Mouse (Mus musculus) intestine, embryonic 15.5 days (tissue): ENCODE results near the gene Fam160a2. TPM values are rescaled to one million over a fixed set of nuclear protein-coding genes. Genes with fewer than 3 reads are reported as not detected.
"Not testable (repeated sequence)": the region's sequence is repeated elsewhere in the genome, so short reads cannot be mapped to it uniquely, and the experiment has no call there.

ENCODE experiments used
- ATAC-seq: fragments of 200-750 bp; cut with Nextera tagmentation; 2 replicates; pipeline ENCODE4 v1.8.0; 2017; ENCODE audit warnings: moderate TSS enrichment, moderate library complexity
- H3K27ac ChIP-seq: fragments of 300-500 bp; sonication (generic); 2 replicates; pipeline ENCODE4 v1.5.1; 2015; ENCODE audit warnings: mild to moderate bottlenecking, inconsistent platforms
- H3K27me3 ChIP-seq: fragments of 300-500 bp; sonication (generic); replicated peaks from 2 replicates; pipeline ENCODE4 v1.6.1; 2015; ENCODE audit warnings: inconsistent platforms
- H3K36me3 ChIP-seq: fragments of 300-500 bp; sonication (generic); 2 replicates; pipeline ENCODE4 v1.6.1; 2015; ENCODE audit warnings: inconsistent platforms
- H3K4me1 ChIP-seq: fragments of 300-500 bp; sonication (generic); replicated peaks from 2 replicates; pipeline ENCODE4 v1.6.1; 2015; ENCODE audit warnings: inconsistent platforms
- H3K4me2 ChIP-seq: fragments of 300-500 bp; sonication (generic); replicated peaks from 2 replicates; pipeline ENCODE4 v1.6.1; 2015; ENCODE audit warnings: mild to moderate bottlenecking, inconsistent platforms
- H3K4me3 ChIP-seq: fragments of 300-500 bp; sonication (generic); replicated peaks from 2 replicates; pipeline ENCODE4 v1.5.1; 2015; ENCODE audit warnings: inconsistent platforms
- H3K9ac ChIP-seq: fragments of 300-500 bp; sonication (generic); 2 replicates; pipeline ENCODE4 v1.6.1; 2015; ENCODE audit warnings: inconsistent platforms
- H3K9me3 ChIP-seq: fragments of 300-500 bp; sonication (generic); 2 replicates; pipeline ENCODE4 v1.6.1; 2016; ENCODE audit warnings: inconsistent platforms
- WGBS: fragments of 180-500 bp; shearing (Covaris S2); methylation state at CpG from one replicate; pipeline ENCODE4 v1.1.7; 2015; 5-methylcytosine and 5-hydroxymethylcytosine counted together
- polyA plus RNA-seq: library from polyadenylated mRNA; unstranded; fragments of >200 nt; fragmentation: Nextera tagmentation; extraction: Ambion mirVana; gene quantifications from 2 replicates; pipeline ENCODE4 v1.2.1, GENCODE M21; 2015

The Fam160a2 gene
- polyA plus RNA-seq, 1 experiment from 2014 or later = 39.6 TPM

DNA sequence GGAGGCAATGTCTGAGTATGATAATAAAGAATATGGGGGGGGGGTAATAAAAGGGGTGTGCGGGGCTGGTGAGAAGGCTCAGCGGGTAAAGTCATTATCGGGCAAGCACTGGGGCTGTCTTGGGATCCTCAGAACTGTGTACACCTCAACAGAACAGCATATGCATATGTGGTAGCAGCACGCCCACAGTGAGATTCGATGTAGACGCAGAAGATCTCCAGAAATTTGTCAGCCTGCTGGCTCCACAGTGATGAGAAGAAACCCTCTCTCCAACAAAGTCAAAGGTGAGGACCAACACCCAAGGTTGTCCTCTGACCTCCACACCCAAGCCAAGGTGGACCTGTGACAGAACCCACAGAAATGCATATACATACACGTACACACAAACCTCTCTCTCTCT lies 16.7 kb upstream of the Fam160a2 start:
- WGBS = 84% methylated on average over 7 of the region's 7 CpGs
- no peak overlapping the region for H3K4me2 ChIP-seq
- no peaks in the 10 kb centered on the region for H3K36me3 ChIP-seq
- H3K27me3 ChIP-seq = no peaks in the 10 kb centered on the region
- no peak overlapping the region for H3K9ac ChIP-seq
- no peaks in the 10 kb centered on the region for H3K4me1 ChIP-seq
- H3K9me3 ChIP-seq = no peaks in the 10 kb centered on the region
- ATAC-seq = no peak
- no peak overlapping the region for H3K27ac ChIP-seq
- H3K4me3 ChIP-seq = no peak overlapping the region

DNA sequence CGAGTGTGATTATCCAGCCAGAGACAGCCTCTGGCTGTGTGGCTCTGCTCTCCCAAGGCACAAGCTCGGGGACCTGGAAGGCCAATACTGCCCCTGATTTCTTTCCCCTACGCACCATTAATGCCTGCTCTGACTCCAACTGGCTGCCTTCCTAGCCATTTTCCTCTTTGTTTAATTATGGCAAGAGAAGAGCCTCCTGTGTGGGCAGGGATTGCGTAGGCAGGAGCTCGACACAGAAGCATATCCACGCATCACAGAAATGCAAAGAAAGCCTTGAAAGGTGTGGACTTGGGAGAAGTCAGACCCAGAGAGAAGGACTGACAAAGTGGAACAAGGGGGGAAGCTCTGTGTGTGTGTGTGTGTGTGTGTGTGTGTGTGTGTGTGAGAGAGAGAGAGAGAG lies 14.5 kb upstream of the Fam160a2 start:
- no peak overlapping the region for H3K4me3 ChIP-seq
- no peak overlapping the region for H3K9ac ChIP-seq
- no peaks in the 10 kb centered on the region for H3K27me3 ChIP-seq
- WGBS = 45% methylated on average over 6 of the region's 6 CpGs
- H3K9me3 ChIP-seq = no peaks in the 10 kb centered on the region
- no peak overlapping the region for H3K4me2 ChIP-seq
- no peaks in the 10 kb centered on the region for H3K36me3 ChIP-seq
- no peak overlapping the region for H3K27ac ChIP-seq
- ATAC-seq = no peak
- H3K4me1 ChIP-seq = no peaks in the 10 kb centered on the region

DNA sequence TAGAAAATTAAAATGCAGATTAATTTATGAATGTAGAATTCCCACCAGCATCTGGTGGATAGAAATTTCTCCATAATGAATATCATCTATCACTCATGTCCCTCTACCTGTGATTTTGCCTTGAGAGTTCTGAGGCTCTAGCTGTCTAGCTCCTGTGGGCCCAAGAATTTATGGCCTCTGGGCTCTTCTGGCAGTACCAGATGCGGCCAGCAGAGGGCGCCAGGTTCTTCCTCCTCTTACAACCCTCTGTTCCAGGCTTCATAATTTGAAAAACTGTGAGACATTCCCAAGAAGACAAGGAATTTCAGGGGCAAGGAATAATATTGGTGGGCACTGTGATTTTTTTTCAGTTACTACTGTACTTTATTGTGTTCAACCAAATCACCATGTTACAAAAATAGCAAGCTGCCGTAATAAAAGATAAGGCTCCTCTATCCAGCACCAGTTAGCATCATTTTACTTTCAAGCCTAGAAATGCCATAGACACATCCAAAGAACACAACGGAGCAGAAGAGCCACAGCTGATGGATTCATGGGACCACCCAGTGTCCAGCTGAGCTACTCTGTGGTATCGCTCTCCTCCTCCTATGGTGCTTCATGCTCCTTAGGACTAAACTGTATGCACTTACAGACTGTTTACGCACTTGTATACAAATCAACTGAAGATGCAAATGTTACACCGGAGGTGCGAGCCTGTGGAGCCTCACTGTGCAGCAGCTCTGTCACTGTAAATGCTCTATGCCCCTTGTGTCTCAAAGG lies 12.2 kb upstream of the Fam160a2 start:
- 53% methylated on average over 8 of the region's 8 CpGs for WGBS
- not testable (repeated sequence) for H3K36me3 ChIP-seq, H3K27ac ChIP-seq, H3K4me1 ChIP-seq, H3K9ac ChIP-seq, H3K9me3 ChIP-seq, H3K4me2 ChIP-seq, H3K4me3 ChIP-seq, H3K27me3 ChIP-seq
- peak; percentile 66; the same call in 1 of the 2 replicates for ATAC-seq

DNA sequence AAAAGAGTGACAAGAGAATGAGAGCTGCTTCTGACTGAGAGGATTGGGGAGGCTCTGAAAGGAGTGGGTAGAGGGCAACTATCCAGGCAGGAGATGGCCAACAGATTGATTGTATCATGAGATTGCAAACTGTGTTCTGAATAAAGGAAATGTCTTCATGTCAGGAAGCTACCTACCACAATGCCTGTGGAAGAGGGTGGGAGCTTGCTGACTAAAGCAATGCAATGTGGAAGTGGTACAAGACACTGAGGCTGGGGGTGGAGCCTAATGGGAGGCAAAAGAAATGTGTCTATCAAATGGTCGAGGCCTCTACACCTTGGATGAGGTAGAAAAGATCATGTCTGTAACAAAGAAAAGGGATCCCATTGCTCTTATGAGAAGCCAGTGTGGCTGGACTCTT lies 6.5 kb upstream of the Fam160a2 start:
- no peak for ATAC-seq
- no peak overlapping the region for H3K4me2 ChIP-seq

DNA sequence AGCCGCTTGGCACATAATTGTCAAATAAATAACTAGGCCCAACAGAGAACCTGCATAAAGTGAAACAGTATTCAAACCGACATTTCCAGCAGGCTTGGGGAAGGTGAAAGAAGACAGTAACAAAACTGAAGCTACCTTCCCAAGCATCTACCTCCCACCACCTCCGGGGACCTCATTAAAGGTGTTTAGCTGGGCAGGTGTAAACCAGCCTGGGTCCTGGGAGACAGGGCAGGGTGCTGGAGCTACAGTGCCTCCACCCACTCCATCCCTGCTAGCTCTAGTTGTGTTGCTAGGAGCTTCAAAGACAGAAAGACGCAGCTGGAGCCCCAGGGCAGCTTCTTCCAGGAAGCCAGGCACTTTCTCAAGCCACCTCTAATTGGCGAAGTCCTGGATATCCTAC lies 4.4 kb upstream of the Fam160a2 start, which contains the start of gene Cnga4:
Cnga4 (plus strand) TSS at position 301 of the 400 bp plus-strand sequence.
- H3K9me3 ChIP-seq = no peaks in the 10 kb centered on the region
- no peaks in the 10 kb centered on the region for H3K27me3 ChIP-seq
- no peak for ATAC-seq
- H3K9ac ChIP-seq = no peak within 1 kb of the TSS
- no peaks in the 10 kb centered on the region for H3K4me1 ChIP-seq
- H3K27ac ChIP-seq = no peak within 1 kb of the TSS
- 61% methylated on average over 5 of the region's 5 CpGs for WGBS
- no peak within 1 kb of the TSS for H3K4me3 ChIP-seq
- H3K36me3 ChIP-seq = no peaks in the 10 kb centered on the region
- no peak within 1 kb of the TSS for H3K4me2 ChIP-seq

More for the DNA sequence above, 6.5 kb upstream of the Fam160a2 start:
- Histone ChIP-seq H3K27me3 (no peaks in the 10 kb centered on the region), H3K9ac (no peak overlapping the region), H3K4me1 (no peaks in the 10 kb centered on the region), H3K36me3 (no peaks in the 10 kb centered on the region), H3K9me3 (no peaks in the 10 kb centered on the region), H3K4me3 (no peak overlapping the region), H3K27ac (no peak overlapping the region)
- 69% methylated on average over 1 of the region's 1 CpGs for WGBS

DNA sequence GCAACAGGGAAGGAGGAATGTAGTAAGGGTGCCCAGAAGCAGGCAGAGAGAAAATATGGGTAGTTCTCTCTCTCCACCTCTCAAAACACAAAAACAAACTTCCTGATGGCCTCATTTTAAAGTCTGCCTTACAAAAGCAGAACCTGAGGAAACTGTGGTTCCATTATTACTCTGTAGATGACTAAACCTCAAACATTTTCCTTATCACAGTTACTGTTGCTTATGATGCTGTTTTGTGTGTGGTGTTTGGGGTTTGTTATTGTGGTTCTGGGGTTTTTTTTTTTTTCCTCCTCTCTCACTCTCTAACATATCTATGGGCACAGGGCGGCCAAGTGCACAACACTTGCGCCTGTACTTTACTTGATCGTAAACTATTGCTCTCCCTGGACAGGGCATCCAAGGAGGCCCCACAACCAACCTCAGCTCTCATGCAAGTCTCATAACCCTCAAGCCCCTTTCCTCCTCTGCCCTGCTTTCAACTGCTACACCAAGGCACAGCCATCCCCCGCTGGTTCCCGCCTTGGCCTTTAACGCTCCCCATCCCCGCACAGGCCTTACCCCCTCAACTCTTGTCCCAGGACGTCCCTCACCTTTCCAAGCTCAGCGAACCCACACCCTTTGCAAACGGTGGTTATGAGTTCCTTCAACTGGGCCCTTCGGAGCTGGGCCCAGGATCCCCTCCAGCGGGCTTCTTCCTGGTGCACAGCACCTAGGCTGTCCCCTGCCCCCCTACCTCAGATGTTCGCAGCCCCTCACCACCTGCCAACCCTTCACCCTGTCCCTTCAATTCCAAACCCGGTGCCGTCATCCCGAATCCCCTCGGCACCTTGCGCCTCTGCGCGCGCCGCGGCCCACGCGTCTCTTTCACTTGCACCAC lies 558 bp downstream of the Fam160a2 start:
- no peaks in the 10 kb centered on the region for H3K4me1 ChIP-seq
- WGBS = under 1% methylated on average over 25 of the region's 25 CpGs

DNA sequence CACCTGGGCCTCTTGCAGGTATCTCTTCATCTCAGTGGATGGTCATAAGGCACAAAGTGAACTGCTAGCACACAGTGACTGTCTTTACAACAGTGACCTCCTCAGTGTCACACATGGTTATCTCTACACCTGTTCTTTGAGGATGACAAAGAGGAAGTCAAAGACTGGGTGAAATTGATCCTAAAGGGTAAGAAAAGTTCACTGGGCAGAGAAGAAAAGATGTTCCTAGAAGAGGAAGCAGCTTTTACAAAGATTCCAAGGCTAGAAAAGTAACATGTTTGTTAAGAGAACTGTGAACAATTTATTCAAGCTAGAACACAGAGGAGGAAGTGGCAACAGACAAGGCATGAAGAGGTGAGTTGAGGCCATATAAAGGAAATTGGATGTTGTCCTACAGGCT lies 3.7 kb downstream of the Fam160a2 start:
- no peaks in the 10 kb centered on the region for H3K4me1 ChIP-seq
- H3K27ac ChIP-seq = peak overlapping the region; percentile 73
- H3K36me3 ChIP-seq = no peaks in the 10 kb centered on the region
- H3K27me3 ChIP-seq = no peaks in the 10 kb centered on the region
- no peaks in the 10 kb centered on the region for H3K9me3 ChIP-seq
- peak overlapping the region; percentile 26; the same call in 1 of the 2 replicates for H3K4me2 ChIP-seq
- no peak for ATAC-seq
- no peak overlapping the region for H3K4me3 ChIP-seq
- H3K9ac ChIP-seq = no peak overlapping the region

More for the DNA sequence above, 558 bp downstream of the Fam160a2 start:
- Histone ChIP-seq H3K27ac (peak overlapping the region; percentile 81), H3K4me3 (peak overlapping the region; percentile 84), H3K9me3 (no peaks in the 10 kb centered on the region), H3K36me3 (no peaks in the 10 kb centered on the region), H3K27me3 (no peaks in the 10 kb centered on the region), H3K4me2 (peak overlapping the region; percentile 81), H3K9ac (peak overlapping the region; percentile 85)
- ATAC-seq = no peak

DNA sequence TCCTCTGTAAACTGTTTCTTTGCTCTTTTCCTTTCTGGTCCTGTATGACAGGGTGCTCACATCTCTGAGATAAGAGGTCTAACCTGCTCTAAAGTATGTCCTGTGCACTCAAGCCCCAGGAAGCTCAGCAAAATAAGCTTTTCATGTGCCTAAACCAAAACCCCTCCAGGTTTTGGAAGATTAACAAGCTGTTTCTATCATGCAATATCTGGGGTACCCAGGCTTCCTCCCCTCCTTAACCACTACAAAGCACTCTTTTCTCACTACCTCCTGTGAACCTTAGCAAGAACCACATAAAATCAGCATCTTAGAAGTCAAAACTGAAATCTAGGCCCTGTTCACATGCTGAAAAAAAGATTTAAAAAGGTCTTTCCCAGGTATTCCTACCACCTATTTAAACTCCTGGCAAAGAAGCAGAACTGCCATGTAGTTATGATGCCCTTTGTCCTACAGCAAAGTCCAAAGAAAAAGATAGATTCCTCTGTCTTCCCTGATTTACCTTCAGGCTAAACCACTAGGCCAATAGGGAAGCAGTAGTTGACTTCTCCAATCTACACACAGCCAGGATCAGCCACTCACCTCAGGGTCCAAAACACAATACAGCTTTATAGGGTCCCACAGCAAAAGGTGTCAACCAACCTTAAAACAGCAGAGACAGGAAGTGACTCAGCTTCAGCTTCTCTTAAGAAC lies 4.6 kb downstream of the Fam160a2 start:
- peak overlapping the region; percentile 26; the same call in 1 of the 2 replicates for H3K4me2 ChIP-seq
- no peaks in the 10 kb centered on the region for H3K9me3 ChIP-seq
- H3K9ac ChIP-seq = no peak overlapping the region
- no peaks in the 10 kb centered on the region for H3K27me3 ChIP-seq
- H3K4me3 ChIP-seq = no peak overlapping the region
- no peaks in the 10 kb centered on the region for H3K4me1 ChIP-seq
- peak overlapping the region; percentile 73; the same call in 1 of the 2 replicates for H3K27ac ChIP-seq
- no peak for ATAC-seq
- H3K36me3 ChIP-seq = no peaks in the 10 kb centered on the region

DNA sequence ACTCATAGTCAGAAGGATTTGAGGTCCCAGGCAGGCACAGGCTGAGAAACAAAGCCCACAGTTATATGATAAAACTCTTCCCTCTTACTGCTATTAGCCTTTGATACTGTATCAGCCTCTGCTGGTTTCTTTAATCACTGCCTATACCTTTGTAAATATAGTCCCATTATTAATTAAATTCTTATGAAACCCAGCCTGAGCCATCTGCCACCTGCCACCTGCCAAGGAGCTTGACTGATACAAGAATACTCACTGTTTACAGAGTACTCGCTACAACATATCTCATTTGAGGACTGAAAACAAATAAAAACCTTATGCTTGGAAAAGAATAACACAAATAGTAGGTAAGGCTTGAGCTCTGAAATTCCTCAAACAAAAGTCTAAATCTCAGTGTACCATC lies 5.2 kb downstream of the Fam160a2 start:
- Histone ChIP-seq H3K27me3 (no peaks in the 10 kb centered on the region), H3K4me2 (no peak overlapping the region), H3K27ac (no peak overlapping the region), H3K9ac (no peak overlapping the region), H3K36me3 (peaks cover 1% of the 10 kb centered on the region; the same call in 1 of the 2 replicates), H3K9me3 (no peaks in the 10 kb centered on the region), H3K4me1 (no peaks in the 10 kb centered on the region), H3K4me3 (no peak overlapping the region)
- WGBS = 74% methylated on average over 1 of the region's 1 CpGs
- no peak for ATAC-seq

DNA sequence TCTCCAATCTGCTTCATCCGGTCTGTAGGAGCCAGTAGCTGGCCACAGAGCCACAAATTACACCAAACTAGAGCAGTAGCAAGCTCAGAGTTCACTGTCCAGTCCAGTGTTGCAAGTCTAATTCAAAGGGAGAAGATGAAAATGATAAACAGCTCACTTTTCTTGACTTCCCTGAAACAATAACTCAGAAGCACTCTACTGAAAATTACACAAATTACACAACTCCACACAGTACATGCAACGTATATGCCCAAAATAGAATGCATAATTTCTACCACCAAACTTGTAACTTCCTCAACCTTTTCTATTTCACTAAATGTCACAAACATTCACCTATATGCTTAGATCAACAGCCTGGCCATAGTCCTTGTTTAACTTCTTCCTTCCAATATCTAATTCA lies 9.6 kb downstream of the Fam160a2 start:
- Histone ChIP-seq H3K36me3 (peaks cover 25% of the 10 kb centered on the region), H3K4me3 (no peak overlapping the region), H3K9me3 (no peaks in the 10 kb centered on the region), H3K27ac (no peak overlapping the region), H3K4me1 (no peaks in the 10 kb centered on the region), H3K9ac (no peak overlapping the region), H3K4me2 (no peak overlapping the region), H3K27me3 (no peaks in the 10 kb centered on the region)
- no peak for ATAC-seq
- 86% methylated on average over 2 of the region's 2 CpGs for WGBS

DNA sequence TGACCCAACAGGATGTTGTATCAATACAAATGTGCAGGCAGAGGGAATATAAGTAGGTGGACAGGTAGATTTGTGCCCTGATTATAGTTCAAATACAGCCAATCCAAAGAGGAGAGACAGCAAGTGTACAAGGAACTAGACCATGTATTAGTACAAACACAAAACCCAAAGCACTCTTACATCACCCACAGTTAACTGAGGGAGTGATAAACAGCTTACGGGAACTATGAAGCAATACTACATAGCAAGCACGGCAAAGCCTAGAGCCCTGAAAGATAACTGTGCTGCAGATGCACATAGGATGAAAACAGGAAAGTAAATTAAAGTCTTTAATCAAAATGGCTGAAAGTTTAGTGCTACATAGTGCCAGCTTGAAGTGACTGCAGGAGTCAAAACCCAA lies 12.2 kb downstream of the Fam160a2 start:
- no peak overlapping the region for H3K4me2 ChIP-seq
- no peak for ATAC-seq
- H3K36me3 ChIP-seq = peaks cover 42% of the 10 kb centered on the region
- H3K9ac ChIP-seq = no peak overlapping the region
- H3K4me1 ChIP-seq = no peaks in the 10 kb centered on the region
- no peak overlapping the region for H3K4me3 ChIP-seq
- H3K9me3 ChIP-seq = no peaks in the 10 kb centered on the region
- 95% methylated on average over 2 of the region's 2 CpGs for WGBS
- H3K27me3 ChIP-seq = no peaks in the 10 kb centered on the region
- no peak overlapping the region for H3K27ac ChIP-seq

DNA sequence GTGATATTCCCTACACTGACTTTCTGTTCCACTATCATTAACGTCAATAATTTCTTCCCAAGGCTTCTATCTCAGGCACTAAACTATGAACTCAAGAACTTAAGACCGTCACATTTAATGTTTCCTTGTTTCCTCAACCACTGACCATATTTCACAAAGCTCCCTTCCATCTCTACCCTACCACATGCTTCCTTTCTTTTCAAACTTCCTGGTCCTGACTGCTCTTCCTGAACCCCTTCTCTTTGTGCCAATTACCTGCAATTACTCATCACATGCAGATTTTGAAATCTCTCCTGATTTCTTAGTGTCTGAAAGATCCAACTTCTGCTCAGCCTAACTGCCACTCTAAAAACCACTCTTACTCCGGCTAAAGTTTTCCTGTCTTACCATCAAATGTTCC lies 19.5 kb downstream of the Fam160a2 start:
- no peaks in the 10 kb centered on the region for H3K27me3 ChIP-seq
- no peak overlapping the region for H3K9ac ChIP-seq
- H3K4me3 ChIP-seq = no peak overlapping the region
- H3K27ac ChIP-seq = no peak overlapping the region
- 94% methylated on average over 3 of the region's 3 CpGs for WGBS
- H3K4me1 ChIP-seq = no peaks in the 10 kb centered on the region
- H3K9me3 ChIP-seq = no peaks in the 10 kb centered on the region
- ATAC-seq = no peak
- peaks cover 48% of the 10 kb centered on the region for H3K36me3 ChIP-seq
- no peak overlapping the region for H3K4me2 ChIP-seq
